Mouse (Mus musculus) macrophage (primary cell): Measurements from ENCODE around the gene Tpi1. TPM values are rescaled to one million over a fixed set of nuclear protein-coding genes. Genes with fewer than 3 reads are reported as not detected.

Source experiments
- H3K27ac ChIP-seq: fragments of 350-480 bp; formaldehyde crosslinking; 2 replicates; pipeline ENCODE4 v1.9.0; 2021
- H3K36me3 ChIP-seq: fragments of 350-480 bp; formaldehyde crosslinking; 2 replicates; pipeline ENCODE4 v1.9.0; 2021; ENCODE audit errors: inconsistent target
- H3K4me3 ChIP-seq: fragments of 350-480 bp; formaldehyde crosslinking; 2 replicates; pipeline ENCODE4 v1.9.0; 2021; ENCODE audit errors: inconsistent target
- H3K79me2 ChIP-seq: fragments of 350-480 bp; formaldehyde crosslinking; 2 replicates; pipeline ENCODE4 v1.9.0; 2021; ENCODE audit errors: inconsistent target
- WGBS: methylation state at CpG from one replicate; pipeline ENCODE4 v1.1.7; 2026; ENCODE audit warnings: inconsistent platforms; ENCODE audit not compliant: missing documents; 5-methylcytosine and 5-hydroxymethylcytosine counted together
- polyA plus RNA-seq: library from polyadenylated mRNA; stranded (reverse); fragments of 250-400 nt; gene quantifications from 3 replicates; pipeline ENCODE4 v1.2.4, GENCODE M21; 2018; ENCODE audit warnings: inconsistent platforms

Tpi1 gene
- polyA plus RNA-seq, 1 experiment from 2014 or later: 195 TPM

DNA sequence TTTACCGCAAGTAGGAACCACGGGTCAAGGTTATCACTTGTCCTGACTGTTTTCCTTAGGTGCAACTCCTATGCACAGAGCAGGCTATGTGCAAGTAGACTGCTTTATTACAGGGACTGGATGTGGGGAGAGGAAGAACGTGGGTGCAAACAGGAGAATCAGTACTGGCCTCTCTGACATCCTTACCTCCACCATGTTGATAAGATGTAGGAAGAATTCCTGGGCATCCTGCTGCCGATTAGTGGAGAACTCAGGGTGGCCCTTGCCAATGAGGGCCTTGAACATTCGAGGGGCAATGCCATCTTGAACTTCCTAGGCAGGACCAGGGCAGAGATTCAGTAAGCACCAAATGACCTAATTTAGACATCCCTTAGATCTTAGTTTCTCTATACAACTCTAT lies 6.8 kb upstream of the Tpi1 start:
- Histone ChIP-seq H3K27ac (no peak overlapping the region), H3K36me3 (peaks cover 81% of the 10 kb centered on the region), H3K4me3 (no peak overlapping the region), H3K79me2 (peaks cover 6% of the 10 kb centered on the region)
- WGBS: 97% methylated on average over 5 of the region's 5 CpGs

GRCm38 (mm10) chr6:124817971-124818370 lies 3.9 kb upstream of the Tpi1 start:
- Histone ChIP-seq H3K27ac (peak overlapping the region; percentile 46), H3K36me3 (peaks cover 59% of the 10 kb centered on the region)
- WGBS: 11% methylated on average over 8 of the region's 8 CpGs

DNA sequence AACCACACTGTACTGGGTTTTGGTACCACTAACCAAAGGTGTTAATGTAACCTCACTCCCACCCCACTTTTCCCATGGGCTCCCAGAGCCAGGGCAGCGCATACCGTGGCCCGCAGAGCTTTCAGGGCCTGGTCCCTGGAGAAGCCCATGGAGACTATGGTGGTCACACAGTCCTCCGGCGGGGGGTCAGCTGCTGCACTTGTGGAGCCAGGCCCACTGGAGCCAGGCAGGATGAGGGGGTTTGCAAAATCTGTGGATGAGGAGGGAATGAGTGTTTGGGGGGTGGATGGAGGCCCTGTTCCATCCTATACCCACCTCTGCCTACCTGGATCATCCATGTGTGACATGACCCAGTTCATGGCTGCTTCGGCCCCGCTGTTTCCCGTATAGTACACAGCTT lies 3.5 kb upstream of the Tpi1 start:
- Histone ChIP-seq H3K4me3 (no peak overlapping the region), H3K36me3 (peaks cover 55% of the 10 kb centered on the region), H3K27ac (peak overlapping the region; percentile 32), H3K79me2 (peaks cover 14% of the 10 kb centered on the region)
- WGBS: 67% methylated on average over 8 of the region's 8 CpGs

More at GRCm38 (mm10) chr6:124817971-124818370, 3.9 kb upstream of the Tpi1 start:
- Histone ChIP-seq H3K79me2 (peaks cover 10% of the 10 kb centered on the region), H3K4me3 (no peak overlapping the region)

DNA sequence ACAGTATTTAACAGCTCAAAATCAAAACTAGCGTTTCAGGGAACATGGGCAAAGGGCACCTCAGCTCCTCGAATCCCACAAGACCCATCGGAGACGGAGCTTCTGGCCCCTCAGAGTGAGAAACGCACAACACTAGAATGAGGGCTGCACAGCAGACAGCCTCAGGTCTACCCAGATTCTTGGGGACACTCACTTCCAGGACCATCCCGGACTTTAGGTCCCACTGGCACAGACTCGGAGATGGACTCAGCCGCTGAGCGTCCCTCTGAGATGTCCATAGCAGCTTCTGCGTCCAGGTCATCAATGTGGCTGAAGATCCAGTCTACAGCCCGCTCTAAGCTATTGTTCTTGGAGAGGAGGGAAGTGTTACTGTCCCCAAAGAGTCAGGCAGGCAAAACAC lies 3.0 kb upstream of the Tpi1 start:
- Histone ChIP-seq H3K36me3 (peaks cover 54% of the 10 kb centered on the region), H3K27ac (no peak overlapping the region), H3K79me2 (peaks cover 18% of the 10 kb centered on the region), H3K4me3 (no peak overlapping the region)
- 98% methylated on average over 11 of the region's 11 CpGs for WGBS

GRCm38 (mm10) chr6:124816611-124817010 lies 2.5 kb upstream of the Tpi1 start:
- peaks cover 23% of the 10 kb centered on the region for H3K79me2 ChIP-seq
- peaks cover 54% of the 10 kb centered on the region for H3K36me3 ChIP-seq
- WGBS: 98% methylated on average over 4 of the region's 4 CpGs
- H3K27ac ChIP-seq: no peak overlapping the region
- H3K4me3 ChIP-seq: no peak overlapping the region

DNA sequence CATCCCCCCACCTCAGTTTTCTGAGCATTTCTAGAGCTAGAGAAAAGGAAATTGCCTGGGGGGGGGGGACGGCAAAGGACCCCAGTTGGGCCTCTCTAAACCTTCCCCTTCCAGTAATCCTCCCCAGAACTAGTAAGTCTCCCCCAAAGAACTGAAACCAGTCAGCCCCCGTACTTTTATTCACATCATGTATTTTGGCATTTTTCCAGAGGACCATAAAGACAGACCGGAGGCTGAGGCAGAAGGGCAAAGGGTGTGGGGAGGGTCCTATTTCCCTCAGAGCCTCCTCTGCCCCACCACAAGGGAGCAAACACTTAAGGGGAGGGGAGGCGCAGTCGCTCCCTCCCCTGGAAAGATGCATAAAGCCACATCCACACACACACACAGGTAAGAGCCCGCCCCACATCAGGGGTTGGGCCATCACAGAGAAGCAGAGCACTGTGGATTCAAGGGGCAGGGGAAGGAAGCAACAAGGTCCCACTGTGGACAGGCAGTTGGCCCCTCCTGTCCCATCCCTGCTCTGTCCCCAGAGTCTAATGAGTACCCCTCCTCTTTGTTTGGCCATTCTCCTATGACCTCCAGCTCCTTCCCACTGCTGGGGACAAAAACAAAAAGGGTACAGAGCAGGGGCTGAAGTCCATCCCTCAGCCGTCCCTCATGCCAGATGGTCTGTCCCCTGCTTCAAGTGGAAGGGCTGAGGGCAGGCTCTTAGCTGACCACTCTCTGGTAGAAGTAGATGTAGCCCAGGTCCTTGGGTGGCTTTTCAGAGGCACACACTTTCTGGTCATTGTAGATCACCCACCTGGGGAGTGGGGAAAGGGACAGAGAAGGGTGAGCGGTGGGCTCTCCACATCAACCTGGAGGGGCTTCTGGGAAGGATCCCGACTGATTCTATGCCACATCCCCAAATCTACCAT lies 1.0 kb upstream of the Tpi1 start:
- Histone ChIP-seq H3K36me3 (peaks cover 43% of the 10 kb centered on the region), H3K79me2 (peaks cover 37% of the 10 kb centered on the region), H3K27ac (no peak overlapping the region), H3K4me3 (no peak overlapping the region)
- 86% methylated on average over 9 of the region's 9 CpGs for WGBS

DNA sequence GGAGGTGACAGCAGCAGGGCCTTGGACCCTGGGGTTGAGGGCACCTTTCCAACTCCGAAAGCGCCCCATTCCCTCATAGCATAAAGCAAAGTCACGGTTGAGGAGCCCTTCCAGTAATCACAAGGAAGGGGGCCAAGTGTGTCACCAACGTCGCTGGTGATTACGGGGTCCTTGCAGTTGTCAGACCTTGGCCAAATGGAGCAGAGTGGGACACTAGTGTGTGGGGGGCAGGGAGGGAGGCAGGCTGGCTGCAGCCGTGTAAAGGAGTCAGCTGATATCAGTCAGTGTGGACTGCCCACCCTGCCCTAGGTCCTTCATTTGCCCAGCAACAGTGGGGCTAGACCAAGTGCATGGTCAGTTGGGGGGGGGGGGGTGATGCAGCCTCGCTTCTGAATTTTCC lies 352 bp upstream of the Tpi1 start:
- H3K27ac ChIP-seq: peak overlapping the region; percentile 94; the same call in 1 of the 2 replicates
- H3K4me3 ChIP-seq: no peak overlapping the region
- H3K79me2 ChIP-seq: peaks cover 44% of the 10 kb centered on the region
- WGBS: 51% methylated on average over 8 of the region's 8 CpGs
- peaks cover 36% of the 10 kb centered on the region for H3K36me3 ChIP-seq

- Histone ChIP-seq H3K36me3 (peaks cover 33% of the 10 kb centered on the region; the same call in 1 of the 2 replicates), H3K4me3 (peak overlapping the region; percentile 85), H3K27ac (peak overlapping the region; percentile 94), H3K79me2 (peaks cover 50% of the 10 kb centered on the region)
- WGBS: under 1% methylated on average over 18 of the region's 18 CpGs
Observed at GRCm38 (mm10) chr6:124813496-124813895, 600 bp downstream of the Tpi1 start.

DNA sequence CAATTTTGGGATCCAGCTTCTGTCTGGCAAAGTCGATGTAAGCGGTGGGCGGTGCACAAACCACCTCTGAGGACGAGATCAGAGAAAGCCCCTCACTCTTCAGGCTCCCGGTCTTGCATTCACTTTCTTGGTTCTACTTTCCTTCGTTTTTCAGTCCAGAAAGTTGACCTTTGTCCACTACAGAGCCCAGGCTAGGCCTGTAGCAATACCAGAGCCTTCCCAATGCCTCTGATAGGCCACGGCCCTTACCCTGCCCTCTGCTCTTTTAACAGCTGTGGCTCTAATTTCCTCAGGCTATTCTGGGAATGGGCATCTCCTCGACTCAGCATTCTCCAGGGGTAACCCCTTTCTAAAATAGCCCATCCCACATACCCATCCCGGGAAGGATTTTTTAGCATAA lies 1.2 kb downstream of the Tpi1 start:
- H3K79me2 ChIP-seq: peaks cover 50% of the 10 kb centered on the region
- H3K27ac ChIP-seq: peak overlapping the region; percentile 94
- H3K36me3 ChIP-seq: peaks cover 33% of the 10 kb centered on the region; the same call in 1 of the 2 replicates
- H3K4me3 ChIP-seq: peak overlapping the region; percentile 85
- WGBS: 50% methylated on average over 9 of the region's 9 CpGs

- peak overlapping the region; percentile 85 for H3K4me3 ChIP-seq
- H3K79me2 ChIP-seq: peaks cover 50% of the 10 kb centered on the region
- H3K36me3 ChIP-seq: peaks cover 29% of the 10 kb centered on the region; the same call in 1 of the 2 replicates
- H3K27ac ChIP-seq: peak overlapping the region; percentile 94
- WGBS: 91% methylated on average over 24 of the region's 24 CpGs
Observed at GRCm38 (mm10) chr6:124811701-124812560, 2.2 kb downstream of the Tpi1 start.

GRCm38 (mm10) chr6:124811403-124811665 lies 2.8 kb downstream of the Tpi1 start:
- peak overlapping the region; percentile 94; the same call in 1 of the 2 replicates for H3K27ac ChIP-seq

DNA sequence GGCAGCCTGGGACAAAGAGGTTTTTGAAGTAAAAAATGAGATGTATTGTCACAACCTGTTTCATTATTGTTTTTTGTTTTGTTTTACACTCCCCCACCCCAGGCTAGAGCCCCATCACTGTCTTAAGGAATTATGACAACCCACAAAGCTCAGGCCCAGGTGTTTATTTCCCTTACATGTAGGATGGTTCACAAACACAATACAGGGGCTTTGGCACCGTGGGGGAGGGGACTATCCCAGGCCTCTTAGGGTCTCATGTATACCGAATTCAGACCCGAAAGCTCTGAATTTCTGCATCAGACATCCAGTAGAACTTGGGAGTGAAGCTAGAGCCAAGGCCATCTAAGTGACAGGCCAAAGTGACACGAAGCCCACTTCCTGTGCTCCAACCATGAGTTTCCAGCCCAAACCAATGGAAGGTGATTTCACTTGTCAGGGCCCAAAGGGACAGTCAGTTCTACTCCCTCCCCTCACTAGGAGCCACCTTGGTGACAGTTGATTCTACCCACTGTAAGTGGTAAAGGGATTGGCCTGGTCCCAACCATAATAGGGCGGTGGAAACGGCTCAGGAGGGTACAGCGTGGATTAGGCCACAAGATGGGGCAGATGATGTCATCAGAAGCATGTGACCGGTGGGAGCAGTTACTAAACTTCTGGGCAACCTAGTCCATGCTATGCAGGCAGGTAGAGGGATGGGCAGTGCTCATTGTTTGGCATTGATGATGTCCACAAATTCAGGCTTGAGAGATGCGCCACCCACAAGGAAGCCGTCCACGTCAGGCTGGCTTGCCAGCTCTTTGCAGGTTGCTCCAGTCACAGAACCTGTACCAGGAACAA lies 3.3 kb downstream of the Tpi1 start:
- Histone ChIP-seq H3K79me2 (peaks cover 50% of the 10 kb centered on the region), H3K27ac (peak overlapping the region; percentile 95; the same call in 1 of the 2 replicates), H3K4me3 (peak overlapping the region; percentile 98; the same call in 1 of the 2 replicates), H3K36me3 (peaks cover 20% of the 10 kb centered on the region; the same call in 1 of the 2 replicates)
- WGBS: 79% methylated on average over 7 of the region's 11 CpGs

More at GRCm38 (mm10) chr6:124811403-124811665, 2.8 kb downstream of the Tpi1 start:
- WGBS: 94% methylated on average over 4 of the region's 4 CpGs
- Histone ChIP-seq H3K4me3 (no peak overlapping the region), H3K36me3 (peaks cover 23% of the 10 kb centered on the region; the same call in 1 of the 2 replicates), H3K79me2 (peaks cover 50% of the 10 kb centered on the region)

DNA sequence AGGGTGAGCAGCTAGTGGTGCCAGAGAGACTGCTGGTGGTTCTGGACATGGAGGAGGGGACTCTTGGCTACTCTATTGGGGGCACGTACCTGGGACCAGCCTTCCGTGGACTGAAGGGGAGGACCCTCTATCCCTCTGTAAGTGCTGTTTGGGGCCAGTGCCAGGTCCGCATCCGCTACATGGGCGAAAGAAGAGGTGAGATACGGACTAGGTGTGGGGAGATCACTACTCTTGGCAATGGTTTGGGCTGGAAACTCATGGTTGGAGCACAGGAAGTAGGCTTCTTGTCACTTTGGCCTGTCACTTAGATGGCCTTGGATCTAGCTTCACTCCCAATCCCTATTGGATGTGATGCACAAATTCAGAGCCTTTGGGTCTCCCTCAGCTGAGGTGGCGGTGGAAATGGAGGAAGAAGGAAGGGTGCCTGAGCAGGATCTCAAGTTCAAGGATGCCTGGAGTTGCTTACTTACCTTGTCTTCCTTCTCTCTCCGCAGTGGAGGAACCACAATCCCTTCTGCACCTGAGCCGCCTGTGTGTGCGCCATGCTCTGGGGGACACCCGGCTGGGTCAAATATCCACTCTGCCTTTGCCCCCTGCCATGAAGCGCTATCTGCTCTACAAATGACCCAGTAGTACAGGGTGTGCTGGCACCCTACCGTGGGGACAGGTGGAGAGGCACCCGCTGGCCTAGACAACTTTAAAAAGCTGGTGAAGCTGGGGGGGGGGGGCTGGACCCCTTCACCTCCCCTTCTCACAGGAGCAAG lies 4.1 kb downstream of the Tpi1 start:
- Histone ChIP-seq H3K27ac (peak overlapping the region; percentile 95), H3K36me3 (peaks cover 13% of the 10 kb centered on the region; the same call in 1 of the 2 replicates), H3K4me3 (peak overlapping the region; percentile 98), H3K79me2 (peaks cover 50% of the 10 kb centered on the region)
- WGBS: 63% methylated on average over 14 of the region's 14 CpGs
